Mouse (Mus musculus) splenic B cell, adult 2 months (primary cell): ENCODE data around the gene Izumo1.
A peak's percentile ranks its signal among the peaks of the same experiment; 100 is the strongest.

Experiments
- DNase-seq: peaks from one replicate; pipeline ENCODE4 v3.0.0-alpha.2; 2011; ENCODE audit warnings: low read depth, low spot score
- H3K27me3 ChIP-seq: 2 replicates; pipeline ENCODE4 v1.6.1; 2012; ENCODE audit warnings: mild to moderate bottlenecking, low read length, moderate library complexity, mixed read lengths; ENCODE audit not compliant: control insufficient read depth, poor library complexity, insufficient read depth, severe bottlenecking
- H3K36me3 ChIP-seq: 2 replicates; pipeline ENCODE4 v1.6.1; 2012; ENCODE audit warnings: mild to moderate bottlenecking, low read length, moderate library complexity, mixed read lengths; ENCODE audit not compliant: control insufficient read depth, poor library complexity, insufficient read depth, severe bottlenecking

Izumo1 gene

DNA sequence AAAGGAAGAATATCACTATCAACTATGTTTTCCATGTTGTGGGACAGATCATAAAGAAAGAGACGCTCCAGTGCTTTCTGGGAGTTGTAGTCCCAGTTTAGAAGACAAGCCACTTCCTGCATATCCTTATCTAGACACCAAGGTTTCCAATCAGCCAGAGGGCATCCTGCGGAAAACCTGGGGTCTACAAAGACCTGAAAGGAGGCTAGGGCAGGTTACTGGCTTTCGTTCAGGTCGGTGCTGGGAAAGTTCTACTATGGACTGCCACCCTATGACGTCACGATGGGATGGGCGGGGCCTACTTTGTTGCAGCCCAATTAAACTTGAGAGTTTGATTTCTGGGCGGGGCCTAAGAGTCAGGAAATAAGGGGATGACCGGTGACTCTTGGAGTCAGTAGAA lies at the start of gene Izumo1:
Izumo1 (plus strand) TSS at position 369 of the 400 bp plus-strand sequence.
- DNase-seq, result no peak
- Histone ChIP-seq H3K36me3 (no peaks in the 10 kb centered on the region), H3K27me3 (no peaks in the 10 kb centered on the region)

DNA sequence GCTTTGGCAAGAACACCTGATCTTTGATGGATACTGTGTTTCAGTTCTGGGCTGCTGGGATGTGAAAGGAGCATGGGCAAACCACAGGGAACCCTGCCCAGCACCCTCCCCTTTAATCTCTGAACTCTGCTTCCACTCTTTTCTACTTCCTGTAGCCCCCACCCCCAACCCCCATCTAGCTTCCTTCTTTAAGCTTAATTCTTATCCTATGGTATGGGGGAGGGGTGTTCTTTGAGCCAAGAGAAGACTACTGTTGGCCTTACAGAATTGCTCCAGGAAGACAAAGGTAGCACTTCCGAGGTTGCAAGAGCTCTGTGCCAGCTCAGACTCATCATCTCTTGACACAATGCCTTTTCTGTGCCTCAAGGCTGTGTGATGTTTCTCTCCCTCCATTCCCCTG lies 49.6 kb upstream of the Izumo1 start:
- H3K36me3 ChIP-seq, result peaks cover 3% of the 10 kb centered on the region; the same call in 1 of the 2 replicates
- no peaks in the 10 kb centered on the region for H3K27me3 ChIP-seq
- no peak for DNase-seq

DNA sequence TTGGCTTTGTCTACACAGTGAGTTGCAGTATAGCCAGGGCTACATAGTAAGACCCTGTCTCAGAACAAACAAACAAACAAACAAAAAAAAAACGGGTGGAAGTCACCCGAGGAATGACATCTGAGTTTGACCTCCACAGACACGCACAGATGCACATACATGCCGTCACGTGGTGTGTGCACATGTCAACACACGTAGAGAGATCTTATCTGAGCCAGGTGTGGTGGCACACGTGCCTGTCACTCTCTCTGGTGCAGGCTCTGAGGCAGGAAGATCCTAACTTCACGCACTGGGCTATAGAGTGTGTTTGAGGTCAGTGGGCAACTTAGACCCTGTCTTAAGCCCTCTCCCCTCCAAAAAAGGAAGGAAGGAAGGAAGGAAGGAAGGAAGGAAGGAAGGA lies 47.7 kb upstream of the Izumo1 start:
- H3K36me3 ChIP-seq, result peaks cover 3% of the 10 kb centered on the region; the same call in 1 of the 2 replicates
- no peaks in the 10 kb centered on the region for H3K27me3 ChIP-seq
- no peak for DNase-seq

DNA sequence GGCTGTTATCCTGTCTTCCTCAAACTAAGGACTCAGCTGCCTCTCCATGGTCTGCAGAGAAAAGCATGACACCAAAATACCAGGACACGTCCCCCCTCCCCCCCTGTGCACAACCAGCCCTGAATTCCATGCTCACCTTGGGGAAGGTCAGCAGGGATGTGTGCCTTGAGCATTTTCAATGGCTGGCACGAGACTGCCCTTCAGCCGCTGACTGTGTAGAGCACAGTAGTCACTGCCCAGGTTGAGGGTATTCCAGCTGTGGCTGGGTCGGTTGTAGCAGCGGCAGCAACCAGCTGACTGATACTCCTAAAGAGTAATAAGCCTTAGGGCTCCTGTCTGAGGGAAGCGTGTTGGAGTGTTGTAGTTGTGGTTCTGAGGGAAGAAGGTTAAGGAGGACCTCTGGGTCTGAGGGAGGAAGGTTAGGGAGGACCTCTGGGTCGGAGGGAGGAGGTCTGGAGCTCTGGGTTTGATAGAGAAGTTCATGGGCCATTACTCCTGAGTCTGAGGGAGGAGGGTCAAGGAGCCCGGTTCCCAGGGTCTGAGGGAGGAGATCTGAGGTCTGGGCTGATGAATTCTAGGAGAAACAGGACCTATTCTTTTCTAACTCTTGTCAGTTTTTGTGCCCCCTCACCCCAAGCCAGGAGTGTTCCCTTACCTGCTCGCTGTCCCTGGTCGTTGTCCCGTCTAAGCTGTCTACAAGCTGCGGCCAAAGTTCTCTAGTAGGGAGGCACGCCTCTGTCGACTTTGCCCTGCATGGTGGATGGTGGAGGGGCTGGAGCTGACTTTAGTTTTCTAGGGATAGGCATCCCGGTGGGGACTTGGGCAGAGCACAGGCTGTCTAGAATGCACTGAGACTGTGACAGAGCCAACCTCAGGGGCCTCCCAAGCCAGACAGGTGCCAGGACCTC lies 46.9 kb upstream of the Izumo1 start:
- DNase-seq, result no peak
- no peaks in the 10 kb centered on the region for H3K27me3 ChIP-seq
- peaks cover 3% of the 10 kb centered on the region; the same call in 1 of the 2 replicates for H3K36me3 ChIP-seq

DNA sequence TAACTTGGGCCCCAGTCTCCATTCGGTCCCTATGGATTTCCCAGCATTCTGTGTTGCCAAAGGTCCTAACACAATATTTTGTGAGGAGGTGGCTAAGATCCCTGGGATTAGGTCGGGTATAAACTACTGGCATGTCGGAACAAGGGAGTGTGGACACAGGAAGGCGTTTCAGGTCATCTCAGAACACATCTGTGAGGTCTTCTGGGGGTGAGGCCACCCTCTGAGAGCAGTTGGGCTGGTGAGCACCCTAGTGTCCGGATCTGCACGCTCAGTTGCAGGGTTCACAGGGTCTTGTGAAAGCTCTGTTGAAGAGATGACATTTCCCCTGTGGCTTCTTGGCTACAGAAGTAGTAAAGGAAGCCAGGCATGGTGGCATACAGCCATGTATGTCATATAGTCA lies 35.7 kb upstream of the Izumo1 start:
- Histone ChIP-seq H3K36me3 (peaks cover 3% of the 10 kb centered on the region; the same call in 1 of the 2 replicates), H3K27me3 (no peaks in the 10 kb centered on the region)
- DNase-seq, result no peak

DNA sequence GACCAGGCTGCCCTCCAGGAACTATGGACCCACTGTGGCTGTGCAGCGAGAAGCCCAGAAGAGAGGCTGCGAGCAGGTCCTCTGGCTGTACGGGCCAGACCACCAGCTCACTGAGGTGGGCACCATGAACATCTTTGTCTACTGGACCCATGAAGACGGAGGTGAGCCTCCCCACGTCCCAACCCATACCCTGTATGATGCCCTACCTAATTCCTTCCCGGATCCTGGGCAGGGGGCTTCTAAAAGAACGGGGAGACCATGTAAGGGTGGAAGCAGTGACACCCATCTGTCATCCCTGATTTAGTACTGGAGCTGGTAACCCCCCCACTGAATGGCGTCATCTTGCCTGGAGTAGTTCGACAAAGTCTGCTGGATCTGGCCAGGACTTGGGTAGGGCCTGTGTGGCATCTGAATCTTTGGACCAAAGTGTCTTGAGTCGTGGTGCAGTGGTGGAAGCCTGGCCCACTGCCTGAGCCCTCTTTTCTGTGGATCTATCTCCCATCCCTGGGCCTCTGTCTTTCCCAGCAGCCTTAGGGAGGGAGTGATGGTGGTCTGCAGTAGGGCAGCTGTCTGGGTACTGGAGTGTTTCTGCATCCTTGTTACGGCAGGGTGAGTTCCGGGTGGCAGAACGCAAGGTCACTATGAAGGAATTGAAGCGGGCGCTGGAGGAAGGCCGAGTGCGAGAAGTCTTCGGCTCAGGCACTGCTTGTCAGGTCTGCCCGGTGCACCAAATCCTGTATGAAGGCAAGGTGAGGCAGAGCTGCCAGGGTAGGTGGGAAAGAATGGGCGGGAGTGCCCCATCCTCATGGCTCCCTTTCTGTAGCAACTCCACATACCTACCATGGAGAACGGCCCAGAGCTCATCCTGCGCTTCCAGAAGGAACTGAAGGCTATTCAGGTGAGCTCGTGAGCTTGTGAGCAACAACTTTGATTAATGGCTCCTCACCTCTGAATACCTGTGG lies 33.7 kb upstream of the Izumo1 start:
- no peak for DNase-seq
- Histone ChIP-seq H3K36me3 (peaks cover 1% of the 10 kb centered on the region; the same call in 1 of the 2 replicates), H3K27me3 (no peaks in the 10 kb centered on the region)

DNA sequence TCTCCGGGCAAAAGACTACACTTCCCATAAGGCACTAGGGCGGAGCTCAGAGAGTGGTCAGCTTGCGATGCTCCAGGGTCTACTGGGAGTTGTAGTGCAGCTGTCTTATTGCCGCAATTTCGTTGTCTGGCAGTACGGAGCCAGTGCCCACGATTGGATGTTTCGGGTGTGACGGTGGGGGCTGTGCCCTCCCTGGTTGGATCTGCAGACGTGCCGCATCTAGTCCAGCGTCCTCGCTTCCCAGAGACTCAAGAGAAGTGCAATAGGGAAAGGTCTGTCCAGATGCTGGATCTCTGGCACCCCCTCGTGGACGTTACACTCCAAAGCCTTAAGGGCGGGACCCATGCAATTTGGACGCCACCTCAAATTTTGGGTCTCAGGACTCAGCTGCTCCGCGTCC lies 32.4 kb upstream of the Izumo1 start:
- peak; percentile 86 for DNase-seq
- H3K27me3 ChIP-seq, result no peaks in the 10 kb centered on the region

DNA sequence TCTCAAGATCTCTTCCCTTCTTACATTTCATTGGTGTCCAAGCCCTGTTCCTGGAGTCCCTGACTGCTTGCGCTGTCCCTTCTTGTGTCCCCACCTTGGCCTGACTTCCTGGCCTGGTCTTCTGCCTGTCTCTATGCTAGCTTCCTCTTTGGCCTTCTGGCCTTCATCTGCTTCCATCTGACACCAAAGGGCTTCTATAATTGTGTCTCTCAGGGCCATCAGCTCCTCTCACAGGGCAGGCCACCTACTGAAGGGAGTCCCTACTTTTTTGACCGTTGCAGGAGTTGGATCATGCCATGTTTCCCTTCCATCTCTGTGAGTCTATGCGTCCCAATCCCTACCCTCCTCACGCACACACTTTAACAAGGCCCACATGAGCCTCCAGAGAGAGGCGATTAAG lies 31.7 kb upstream of the Izumo1 start:
- no peak for DNase-seq
- Histone ChIP-seq H3K36me3 (peaks cover 1% of the 10 kb centered on the region; the same call in 1 of the 2 replicates), H3K27me3 (no peaks in the 10 kb centered on the region)

More for the DNA sequence above, 32.4 kb upstream of the Izumo1 start:
- peaks cover 1% of the 10 kb centered on the region; the same call in 1 of the 2 replicates for H3K36me3 ChIP-seq

DNA sequence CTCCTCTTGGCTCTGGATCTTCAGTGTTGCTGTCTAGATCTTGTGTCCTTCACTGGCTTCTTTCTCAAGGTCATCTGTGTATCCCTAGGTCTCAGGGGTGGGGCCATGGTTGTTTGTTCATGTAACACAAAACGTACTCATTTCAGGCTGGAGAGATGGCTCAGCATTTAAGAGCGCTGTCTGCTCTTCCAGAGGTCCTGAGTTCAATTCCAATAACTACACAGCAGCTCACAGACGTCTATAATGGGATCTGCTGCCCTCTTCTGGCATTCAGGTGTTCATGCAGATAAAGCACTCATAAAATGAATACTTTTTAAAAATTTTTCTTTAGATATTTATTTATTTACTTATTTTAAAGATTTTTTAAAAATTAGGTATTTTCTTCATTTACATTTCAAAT lies 30.7 kb upstream of the Izumo1 start:
- Histone ChIP-seq H3K27me3 (no peaks in the 10 kb centered on the region), H3K36me3 (no peaks in the 10 kb centered on the region)
- peak; percentile 59 for DNase-seq

DNA sequence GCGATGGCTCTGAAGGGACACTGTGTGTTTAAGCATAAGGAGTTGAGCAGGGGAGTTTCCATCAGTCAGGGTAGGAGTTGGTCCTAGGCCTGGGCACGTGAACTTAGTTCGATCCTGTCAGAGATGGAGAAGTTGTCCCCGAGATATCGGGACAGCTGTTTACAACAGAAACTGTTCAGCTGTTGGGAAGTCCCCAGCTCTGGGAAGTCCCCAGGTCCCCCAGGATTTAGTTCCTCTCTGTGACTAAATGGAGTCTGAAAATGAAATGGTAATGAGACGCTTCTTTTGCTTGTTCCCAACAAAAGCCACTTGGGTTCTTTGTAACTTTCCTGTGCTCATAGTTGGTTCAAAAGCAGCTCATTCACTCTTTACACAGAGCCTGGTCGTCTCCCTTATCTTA lies 29.7 kb upstream of the Izumo1 start:
- Histone ChIP-seq H3K27me3 (no peaks in the 10 kb centered on the region), H3K36me3 (no peaks in the 10 kb centered on the region)
- peak; percentile 90 for DNase-seq

DNA sequence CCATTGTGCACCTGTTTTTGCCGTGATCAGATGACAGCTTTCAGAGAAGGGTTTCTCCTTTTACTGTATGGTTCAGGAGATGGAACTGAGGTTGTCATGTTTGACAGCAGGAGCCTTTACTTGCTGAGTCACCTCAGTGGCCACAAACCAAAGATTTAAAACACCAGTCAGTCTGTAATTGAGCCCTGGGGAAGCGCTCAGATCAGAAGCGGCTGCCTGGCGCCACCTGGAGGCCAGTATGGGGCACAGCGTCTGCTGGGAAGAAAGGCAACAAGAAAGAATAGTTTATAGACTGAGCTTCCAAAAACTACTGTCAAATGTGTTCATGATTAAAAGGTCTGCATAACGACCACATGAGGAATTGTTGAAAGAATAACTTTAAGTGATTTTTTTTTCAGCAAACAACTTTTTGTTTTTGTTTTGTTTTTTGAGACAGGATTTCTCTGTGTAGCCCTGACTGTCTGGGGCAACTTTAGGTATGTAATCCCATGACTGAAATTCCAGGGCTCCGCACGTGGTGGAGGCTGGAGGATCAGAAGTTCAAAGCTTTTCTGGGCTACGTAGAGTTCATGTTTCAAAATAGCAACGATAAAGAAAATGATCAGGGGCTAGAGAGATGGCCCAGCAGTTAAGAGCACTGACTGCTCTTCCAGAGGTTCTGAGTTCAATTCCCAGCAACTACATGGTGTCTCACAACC lies 28.3 kb upstream of the Izumo1 start:
- H3K27me3 ChIP-seq, result no peaks in the 10 kb centered on the region
- no peaks in the 10 kb centered on the region for H3K36me3 ChIP-seq
- DNase-seq, result peak; percentile 88

DNA sequence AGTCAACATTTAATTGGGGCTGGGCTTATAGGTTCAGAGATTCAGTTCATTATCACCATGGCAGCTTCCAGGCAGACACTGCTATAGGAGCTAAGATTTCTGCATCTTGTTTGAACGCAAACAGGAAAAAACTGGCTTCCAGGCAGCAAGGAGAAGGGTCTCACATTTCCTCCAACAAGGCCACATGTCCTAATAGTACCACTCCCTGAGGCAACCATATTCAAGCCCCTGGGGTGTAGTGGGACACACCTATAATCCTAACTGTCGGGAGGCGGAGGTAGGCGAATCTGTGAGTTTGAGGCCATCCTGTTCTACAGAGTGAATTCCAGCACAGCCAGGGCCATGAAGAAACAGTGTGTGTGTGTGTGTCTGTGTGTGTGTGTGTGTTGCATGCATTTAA lies 26.4 kb upstream of the Izumo1 start:
- Histone ChIP-seq H3K36me3 (no peaks in the 10 kb centered on the region), H3K27me3 (no peaks in the 10 kb centered on the region)
- no peak for DNase-seq

DNA sequence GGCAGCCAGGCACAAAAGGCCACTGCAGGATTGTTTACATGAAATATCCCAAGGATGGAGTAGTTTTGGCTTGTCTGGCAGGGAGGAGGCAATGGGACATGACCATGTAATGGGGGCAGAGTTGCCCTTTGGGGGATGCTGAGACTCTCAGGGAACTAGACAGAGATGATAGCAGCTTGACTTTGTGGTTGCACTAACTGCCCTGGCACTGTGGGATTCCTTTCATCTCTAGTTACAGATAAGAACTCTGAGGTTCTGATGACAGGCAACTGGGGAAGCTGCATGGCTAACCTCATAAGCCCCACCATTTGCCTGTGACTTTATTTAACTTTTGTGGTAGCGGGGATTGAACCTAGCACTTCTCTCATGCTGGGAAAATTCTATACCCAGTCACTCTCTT lies 25.5 kb upstream of the Izumo1 start:
- Histone ChIP-seq H3K36me3 (no peaks in the 10 kb centered on the region), H3K27me3 (no peaks in the 10 kb centered on the region)
- DNase-seq, result no peak

DNA sequence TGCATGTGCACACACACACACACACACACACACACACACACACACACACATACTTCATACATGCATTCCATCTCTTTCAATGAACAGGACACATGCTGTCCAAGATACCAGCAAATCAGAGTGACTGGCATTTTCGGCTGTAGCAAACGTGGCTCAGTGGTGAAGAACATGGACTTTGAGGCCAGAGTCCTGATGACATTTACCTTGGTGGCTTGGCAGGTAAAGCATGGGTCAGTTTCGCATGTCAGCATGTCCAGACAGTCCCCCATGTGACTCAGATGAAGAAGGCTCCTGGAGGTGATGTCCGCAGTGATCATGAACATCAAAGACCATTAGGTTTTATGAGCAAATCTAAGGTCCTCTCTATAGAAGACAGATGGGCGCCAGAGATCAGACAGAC lies 24.6 kb upstream of the Izumo1 start:
- Histone ChIP-seq H3K27me3 (no peaks in the 10 kb centered on the region), H3K36me3 (no peaks in the 10 kb centered on the region)
- DNase-seq, result no peak
